Mouse (Mus musculus): ENCODE results near the gene Gm20517.

Gm20517 gene

DNA sequence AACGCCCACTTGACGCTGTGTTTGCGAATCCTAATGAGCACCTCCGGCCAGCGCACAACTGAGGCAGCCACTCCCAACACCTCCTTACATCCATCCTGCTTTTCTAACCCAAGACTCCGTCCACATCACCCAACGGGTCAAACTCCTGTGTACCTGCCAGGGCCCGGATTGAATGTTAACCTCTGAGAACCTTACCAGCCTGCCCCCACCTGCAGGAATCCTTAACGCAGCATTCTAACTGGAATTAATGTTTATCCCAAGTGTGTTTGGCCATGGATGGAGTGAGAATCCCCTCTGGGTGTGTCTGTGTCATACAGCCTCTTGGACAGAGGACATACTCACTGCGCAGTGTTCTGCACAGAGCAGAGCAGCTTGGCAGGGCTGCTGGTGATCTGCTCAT, 86.8 kb downstream of the Gm20517 start:
- in situ Hi-C loops (cut with MboI; ENCODE audit: unreplicated experiment in 2 of 2), result loop anchor here (5.0 to 25.0 kb wide), 3 partner anchors 303 to 686 kb away; partner anchors contain the start of genes Mrps10 (in 1 of the 2) and Ubr2 (in 1 of the 2)

DNA sequence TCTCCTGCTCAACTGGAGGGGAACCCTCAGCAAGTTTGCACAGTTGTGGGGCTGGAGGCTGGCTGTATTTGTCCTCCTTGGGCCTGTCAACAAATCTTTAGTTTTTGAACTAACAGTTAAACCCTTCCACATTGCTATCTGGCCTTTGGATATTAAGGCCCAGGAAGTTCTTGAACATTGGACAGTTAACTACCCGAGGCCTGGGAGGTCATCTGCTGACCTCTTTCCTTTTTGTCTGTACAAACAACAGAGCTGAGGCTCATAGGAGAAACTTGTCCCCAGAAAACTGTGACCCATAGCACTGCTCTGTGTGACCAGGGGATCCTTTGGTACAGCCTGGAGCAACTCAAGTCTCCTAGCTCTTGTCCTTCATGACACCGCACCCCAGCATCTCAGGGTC, 87.7 kb downstream of the Gm20517 start:
- in situ Hi-C loops (cut with MboI; ENCODE audit: unreplicated experiment in 2 of 2), result loop anchor here (5.0 to 25.0 kb wide), 3 partner anchors 304 to 687 kb away; partner anchors contain the start of genes Mrps10 (in 1 of the 2) and Ubr2 (in 1 of the 2)

DNA sequence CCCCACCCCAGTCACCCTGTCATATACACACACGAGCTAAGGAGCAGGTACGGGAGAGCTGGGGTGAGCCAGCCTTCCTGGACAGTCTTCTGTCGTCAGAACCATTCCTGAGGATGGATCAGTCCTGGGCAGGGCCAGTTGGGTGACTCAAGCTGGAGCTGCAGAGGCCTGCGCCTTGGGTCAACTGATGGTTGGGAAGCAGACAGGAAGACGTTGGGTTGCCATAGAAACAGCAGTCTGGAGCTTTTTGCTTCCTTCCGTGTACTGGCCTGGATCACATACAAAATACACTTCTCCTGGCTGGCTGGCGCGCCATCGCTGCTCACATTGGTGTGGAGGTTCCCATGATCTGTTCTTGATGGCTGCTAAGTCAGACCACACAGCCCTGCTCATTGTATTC, 90.4 kb downstream of the Gm20517 start:
- in situ Hi-C loops (cut with MboI; ENCODE audit: unreplicated experiment in 2 of 2), result no loop called here

DNA sequence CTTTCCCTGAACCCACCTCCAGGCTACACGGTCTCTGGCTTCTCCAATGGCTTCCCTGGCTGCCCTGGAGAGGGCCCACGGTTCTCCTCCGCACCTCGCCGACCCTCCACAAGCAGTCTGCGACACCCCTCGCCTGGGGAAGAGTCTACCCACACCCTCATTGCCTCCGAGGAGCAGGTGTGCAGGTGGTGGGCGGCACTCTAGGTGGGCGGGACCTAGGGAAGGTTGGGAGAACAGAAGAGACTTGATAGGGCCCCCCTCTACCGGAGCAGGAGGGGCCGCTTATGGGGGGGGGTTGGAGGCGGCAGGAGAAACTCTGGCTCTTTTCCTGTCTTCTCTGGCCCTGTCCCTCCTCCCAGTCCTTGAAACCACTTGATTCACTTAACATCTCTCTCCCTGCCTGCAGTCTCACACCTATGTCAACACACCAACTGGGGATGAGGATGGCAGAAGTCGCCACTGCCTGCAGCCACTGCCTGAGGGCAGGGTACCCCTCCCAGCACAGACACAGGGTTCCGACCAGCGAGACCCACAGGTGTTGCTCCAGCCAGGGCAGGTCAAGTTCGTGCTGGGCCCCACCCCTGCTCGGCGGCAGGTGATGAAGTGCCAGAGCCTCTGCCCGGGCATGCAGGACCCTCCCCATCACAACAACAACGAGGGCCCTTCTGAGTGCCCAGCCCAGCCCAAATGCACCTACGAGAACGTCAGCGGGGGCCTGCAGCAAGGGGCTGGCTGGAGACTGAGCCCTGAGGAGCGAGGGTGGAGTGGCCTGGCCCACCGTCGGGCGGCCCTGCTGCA, 91.4 kb downstream of the Gm20517 start:
- in situ Hi-C loops (cut with MboI; ENCODE audit: unreplicated experiment in 2 of 2), result no loop called here

DNA sequence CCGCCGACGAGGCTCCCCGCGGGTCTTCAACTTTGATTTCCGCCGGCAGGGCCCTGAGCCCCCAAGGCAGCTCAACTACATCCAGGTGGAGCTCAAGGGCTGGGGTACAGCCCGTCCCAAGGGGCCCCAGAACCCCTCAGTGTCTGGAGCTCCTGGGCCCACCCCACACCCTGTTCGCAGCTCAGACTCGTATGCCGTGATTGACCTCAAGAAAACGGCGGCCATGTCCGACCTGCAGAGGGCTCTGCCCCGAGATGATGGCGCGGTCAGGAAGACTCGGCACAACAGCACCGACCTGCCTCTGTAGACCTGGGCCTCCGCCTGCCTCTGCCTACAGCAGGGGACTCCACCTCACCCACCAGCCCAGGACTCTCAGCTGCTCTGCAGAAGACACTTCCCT, 92.2 kb downstream of the Gm20517 start:
- in situ Hi-C loops (cut with MboI; ENCODE audit: unreplicated experiment in 2 of 2), result no loop called here

DNA sequence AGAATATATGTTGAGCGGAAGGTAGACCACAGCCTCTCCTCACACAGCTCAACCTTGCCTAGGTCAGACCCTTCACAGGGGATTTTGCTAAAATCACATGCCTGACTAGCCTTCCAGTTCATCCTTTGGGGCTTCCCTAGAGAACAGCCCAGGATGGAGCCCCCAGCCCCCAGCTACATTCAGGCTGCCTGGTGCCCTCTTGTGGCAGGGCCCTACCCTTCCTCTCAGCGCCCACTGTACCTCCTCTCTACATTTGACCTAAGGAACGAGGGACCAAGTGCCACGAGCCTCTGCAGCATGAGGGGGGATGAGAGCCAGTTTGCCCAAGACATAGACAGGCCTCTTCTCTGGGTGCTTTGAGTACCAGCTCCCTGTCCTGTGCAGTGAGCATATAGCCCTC, 93.3 kb downstream of the Gm20517 start:
- in situ Hi-C loops (cut with MboI; ENCODE audit: unreplicated experiment in 2 of 2), result no loop called here

DNA sequence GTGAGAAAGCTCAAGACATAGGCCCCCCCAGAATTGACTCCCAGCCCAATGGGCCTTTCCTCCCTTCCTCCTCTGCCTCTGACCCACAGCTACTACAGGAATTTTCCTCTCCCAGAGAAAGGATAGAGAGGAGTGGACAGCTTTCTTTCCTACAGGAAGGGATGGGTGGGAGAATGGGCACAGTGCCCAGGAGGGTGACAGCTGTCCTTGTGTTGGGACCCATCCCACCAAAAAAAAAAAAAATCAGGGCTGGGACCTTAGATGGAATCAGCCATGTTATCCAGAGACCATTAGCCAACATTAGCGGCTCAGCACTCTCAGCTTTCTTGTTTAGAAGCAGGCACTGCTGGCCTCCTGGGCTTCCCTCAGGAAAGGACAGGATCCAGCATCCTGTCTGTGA, 94.8 kb downstream of the Gm20517 start:
- in situ Hi-C loops (cut with MboI; ENCODE audit: unreplicated experiment in 2 of 2), result no loop called here

DNA sequence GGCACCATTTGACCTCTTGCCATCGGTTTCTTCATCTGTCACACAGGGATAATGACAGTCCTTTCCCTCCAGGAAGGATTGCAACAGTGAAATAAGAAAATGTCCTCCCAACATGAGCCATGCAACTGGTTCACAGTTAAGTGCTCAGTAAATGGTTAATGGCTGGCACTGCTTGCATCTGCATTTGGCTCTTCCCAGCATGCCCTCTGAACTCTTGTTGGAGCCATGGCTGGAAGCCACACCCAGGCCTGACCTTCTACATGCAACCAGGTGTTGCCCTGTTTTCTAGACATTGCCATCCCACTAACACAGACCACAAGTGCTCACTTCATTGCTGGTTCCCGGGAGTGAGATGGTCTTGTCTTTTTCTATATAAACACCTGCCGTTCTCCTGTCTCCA, 96.6 kb downstream of the Gm20517 start:
- in situ Hi-C loops (cut with MboI; ENCODE audit: unreplicated experiment in 2 of 2), result no loop called here

DNA sequence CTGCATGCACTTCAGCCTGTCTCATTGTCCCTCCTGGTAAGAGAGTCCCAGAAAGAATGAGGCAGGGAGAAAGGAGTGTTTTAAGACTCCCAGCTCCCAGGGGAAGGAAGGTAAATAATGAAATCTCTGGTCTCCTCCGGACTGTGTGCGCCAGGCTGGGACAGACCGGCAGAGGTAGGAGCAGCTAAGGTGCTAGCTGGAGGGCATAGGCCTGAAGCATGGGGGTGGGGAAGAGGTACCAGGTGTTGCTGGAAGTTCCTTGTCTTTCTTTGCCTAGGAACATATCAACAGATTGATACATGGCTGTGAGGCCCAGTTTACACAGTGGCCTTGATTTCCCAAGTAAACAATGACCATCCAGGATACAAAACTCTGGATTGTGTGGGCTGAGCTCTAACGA, 97.6 kb downstream of the Gm20517 start:
- in situ Hi-C loops (cut with MboI; ENCODE audit: unreplicated experiment in 2 of 2), result no loop called here

DNA sequence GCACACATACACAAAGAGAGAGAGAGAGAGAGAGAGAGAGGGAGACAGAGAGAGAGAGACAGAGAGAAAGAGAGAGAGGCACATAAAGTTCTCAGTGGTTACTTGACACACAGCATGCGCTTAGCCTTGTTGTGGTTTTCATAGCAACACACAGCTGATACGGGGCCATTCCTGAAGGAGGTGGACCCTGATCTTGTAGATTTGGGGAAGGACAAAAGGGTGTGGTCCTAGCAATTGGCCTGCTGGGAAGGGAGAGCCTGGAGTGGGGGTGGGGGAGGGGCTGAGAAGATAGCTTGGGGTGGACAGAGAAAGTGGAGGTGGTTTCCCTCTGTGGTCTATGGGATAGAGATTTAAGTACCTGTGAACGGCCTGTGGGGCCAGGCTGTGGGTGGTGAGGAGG, 98.6 kb downstream of the Gm20517 start:
- in situ Hi-C loops (cut with MboI; ENCODE audit: unreplicated experiment in 2 of 2), result no loop called here

DNA sequence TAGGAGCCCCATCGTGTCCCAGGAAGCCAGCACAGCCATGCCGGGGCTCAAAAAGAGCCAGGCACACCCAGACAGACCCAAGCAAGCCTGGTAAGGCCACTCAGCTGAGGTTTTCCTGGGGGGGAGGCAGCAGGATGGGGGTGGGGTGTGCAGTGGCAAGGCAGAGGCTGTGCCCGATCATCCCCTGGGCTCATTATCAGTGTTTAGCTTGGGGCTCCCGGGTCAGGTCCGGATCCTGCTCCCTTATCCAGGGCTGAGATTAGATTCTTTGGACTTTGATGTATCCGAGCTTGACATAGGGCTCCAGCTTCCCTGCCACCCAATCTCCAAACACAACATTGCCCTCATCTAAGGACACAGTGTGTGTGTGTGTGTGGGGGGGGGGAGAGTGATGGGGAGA, 100.5 kb downstream of the Gm20517 start:
- in situ Hi-C loops (cut with MboI; ENCODE audit: unreplicated experiment in 2 of 2), result no loop called here

DNA sequence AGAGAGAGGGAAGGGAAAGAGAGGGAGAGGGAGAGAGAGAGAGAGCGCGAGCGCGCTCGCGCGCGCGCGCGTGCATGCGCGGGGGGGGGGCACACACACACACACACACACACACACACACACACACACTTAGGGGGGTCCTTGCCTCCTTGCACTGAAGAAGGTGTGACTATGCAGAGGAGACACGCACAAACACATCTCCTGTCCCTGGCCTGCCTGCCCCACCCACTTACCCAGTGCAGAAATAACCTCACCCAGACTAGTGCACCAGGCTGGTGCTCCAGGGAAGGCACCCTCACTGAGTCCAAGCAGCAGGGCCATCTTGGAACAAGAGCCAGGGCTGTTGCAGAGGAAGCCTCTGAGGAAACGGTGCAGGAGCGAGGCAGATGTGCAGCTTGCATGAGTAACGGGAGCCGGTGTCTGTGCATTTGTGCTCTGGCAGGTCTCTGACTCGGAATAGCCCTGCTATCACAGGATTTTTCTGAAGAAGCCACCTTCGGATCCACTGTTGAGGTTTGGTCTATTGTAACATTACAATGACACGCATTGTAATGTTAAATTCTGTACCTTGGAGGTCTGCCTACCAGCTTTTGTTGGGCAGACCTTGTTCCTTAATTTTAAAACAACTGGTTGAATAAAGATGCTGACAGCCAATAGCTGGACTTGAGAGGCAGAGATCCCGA, 101.6 kb downstream of the Gm20517 start:
- in situ Hi-C loops (cut with MboI; ENCODE audit: unreplicated experiment in 2 of 2), result no loop called here

DNA sequence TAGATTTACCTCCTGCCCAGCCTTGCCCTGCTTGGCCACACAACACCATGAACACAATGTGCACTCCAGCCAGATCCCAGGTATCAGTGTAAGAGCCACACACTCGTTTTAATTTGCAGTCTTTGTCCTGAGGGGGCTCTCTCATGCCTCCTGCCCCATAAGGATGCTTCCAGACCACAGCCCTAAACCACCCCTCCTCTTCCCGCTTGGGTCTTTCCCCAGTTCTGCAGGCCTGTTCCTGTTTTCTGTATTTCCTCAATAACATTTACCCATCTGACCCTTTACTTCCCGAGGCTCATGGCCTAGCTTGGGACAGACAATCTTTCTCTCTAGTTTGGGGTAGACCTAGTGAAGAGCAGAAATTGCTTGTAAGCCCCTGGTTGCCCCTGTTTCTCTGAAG, 103.6 kb downstream of the Gm20517 start:
- in situ Hi-C loops (cut with MboI; ENCODE audit: unreplicated experiment in 2 of 2), result no loop called here

DNA sequence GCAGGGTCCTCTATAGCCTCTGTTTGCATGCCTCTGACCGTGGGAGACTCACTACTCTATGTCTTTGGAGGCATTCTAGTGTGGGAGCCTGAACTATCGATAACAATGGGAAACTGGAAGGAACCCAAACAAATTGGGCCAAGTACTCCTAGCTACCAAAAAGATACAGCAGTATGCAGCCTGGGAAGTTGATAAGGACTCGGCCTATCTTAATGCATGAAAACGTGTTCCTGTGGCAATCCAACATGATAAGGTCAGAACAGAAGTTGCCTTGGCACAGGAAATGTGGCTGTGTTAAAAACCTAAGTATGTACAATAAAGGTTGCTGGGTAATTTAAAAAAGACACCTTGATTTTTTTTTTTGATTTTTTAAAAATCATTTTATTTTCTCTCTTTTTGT, 109.8 kb downstream of the Gm20517 start:
- in situ Hi-C loops (cut with MboI; ENCODE audit: unreplicated experiment in 2 of 2), result no loop called here

DNA sequence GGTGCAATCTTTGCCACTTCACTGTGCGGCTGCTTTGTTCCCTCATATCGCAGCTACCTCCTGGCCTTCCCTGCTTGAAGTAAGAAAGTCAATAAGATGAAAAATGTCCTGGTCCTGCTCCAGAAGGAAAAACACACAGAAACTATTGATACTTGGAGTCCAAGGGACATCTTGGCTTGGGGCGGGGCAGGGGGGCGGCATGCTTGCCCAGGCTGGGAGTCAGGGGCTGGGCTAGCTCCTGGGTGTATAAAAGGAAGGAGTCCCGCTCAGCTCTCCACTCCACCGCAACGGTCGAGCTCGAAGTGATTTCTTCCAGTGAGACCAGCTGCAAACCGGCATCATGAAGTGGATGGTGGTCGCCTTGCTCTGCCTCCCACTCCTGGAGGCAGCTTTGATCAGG, 115.2 kb downstream of the Gm20517 start, which contains the start of gene Pgc:
TSS of gene Pgc (plus strand) at position 277 of the 400 bp plus-strand sequence.
- in situ Hi-C loops (cut with MboI; ENCODE audit: unreplicated experiment in 2 of 2), result no loop called here

DNA sequence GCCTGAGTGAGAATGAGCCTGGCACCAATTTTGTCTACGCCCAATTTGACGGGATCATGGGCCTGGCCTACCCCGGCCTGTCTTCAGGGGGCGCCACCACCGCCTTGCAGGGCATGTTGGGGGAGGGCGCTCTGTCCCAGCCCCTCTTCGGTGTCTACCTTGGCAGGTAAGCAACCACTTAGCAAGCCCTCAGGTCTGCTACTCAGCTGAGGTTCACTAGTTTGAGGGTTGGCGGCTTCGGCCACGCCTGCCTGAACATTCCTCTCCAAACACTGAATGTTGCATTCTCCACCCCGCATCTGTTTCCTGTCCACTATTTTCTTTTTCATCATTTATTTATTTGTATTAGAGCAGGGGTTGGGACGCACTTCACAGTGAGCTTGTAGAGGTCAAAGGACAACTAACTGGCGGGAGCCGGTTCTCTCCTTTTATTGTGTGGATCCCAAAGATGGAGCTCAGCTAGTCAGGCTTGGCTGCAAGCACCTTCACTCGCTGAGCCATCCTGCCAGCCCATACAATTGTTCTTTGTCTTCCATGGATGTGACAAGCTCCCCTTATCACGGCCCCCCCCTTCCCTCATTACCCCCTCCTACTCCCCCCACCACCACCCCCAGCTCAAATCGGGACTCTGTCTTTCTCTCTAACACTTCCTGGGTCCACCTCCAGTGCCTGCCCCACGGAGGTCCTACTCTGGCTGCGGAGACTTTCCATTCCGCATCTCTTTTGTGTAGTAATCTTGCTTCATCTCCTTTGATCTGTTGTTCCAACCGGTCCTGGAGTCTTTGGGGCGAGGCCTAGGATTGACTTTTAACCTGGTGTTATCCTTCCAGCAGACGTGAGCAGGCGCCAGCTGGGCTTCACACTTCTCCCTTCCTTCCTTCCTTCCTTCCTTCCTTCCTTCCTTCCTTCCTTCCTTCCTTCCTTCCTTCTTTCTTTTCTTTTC, 119.5 kb downstream of the Gm20517 start:
- in situ Hi-C loops (cut with MboI; ENCODE audit: unreplicated experiment in 2 of 2), result no loop called here
